Mouse (Mus musculus) CD4-positive, CD25-positive, alpha-beta regulatory T cell, adult 4 months (primary cell): ENCODE measurements around the gene Ptprd. TPM values are rescaled to one million over a fixed set of nuclear protein-coding genes. Genes with fewer than 3 reads are reported as not detected.

Experiments used
- ATAC-seq: one replicate; pipeline ENCODE4 v1.8.0; 2017
- polyA plus RNA-seq, 2 experiments: library from polyadenylated mRNA; unstranded; fragments of 100-300 nt; shearing (Covaris generic); gene quantifications; one replicate each; pipeline ENCODE4 v1.2.1; 2017

The Ptprd gene
- polyA plus RNA-seq, 2 experiments from 2014 or later = 0.39 TPM; not detected in 1

GRCm38 (mm10) chr4:77238144-77238543, 973.6 kb downstream of the Ptprd start:
- no peak for ATAC-seq

GRCm38 (mm10) chr4:77233243-77233642, 978.5 kb downstream of the Ptprd start:
- no peak for ATAC-seq

DNA sequence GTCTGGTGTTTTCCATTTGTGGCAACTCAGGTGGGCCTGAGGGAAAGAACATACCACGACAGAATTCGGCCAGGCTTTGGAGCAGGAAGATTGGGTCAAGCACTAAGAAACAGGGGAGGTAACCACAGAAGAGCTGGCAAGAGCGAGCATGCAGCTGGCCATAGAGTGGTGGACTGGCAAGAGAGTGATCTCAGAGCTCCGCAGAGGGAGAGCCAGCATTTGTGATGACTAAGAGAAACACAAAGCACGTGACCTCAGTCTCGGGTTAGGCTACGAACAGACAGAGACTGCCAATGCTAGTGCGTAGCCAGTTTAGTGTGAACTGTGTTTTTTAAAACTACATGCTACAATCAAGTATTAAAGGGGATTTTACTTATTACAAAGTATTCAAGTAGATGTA, 1042.9 kb downstream of the Ptprd start:
- no peak for ATAC-seq

DNA sequence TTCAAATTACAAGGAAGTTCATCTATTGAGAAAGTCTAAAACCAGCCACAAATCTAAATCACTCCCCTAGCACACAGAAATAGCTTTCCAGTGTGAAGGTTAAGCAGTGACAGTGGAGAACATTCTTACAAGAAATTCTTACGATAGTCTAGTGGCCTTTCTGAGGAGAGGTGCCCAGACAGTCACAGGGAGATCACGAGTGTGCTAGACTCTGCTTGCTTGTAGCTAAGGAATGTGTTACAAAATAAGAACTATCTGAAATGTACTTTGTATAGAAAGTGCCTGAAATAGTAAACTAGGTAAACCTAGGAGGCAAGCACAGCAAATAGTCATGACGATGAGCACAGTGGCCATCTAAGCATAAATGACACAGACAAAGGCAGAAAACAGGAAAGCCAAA, 1054.2 kb downstream of the Ptprd start:
- ATAC-seq = no peak

GRCm38 (mm10) chr4:77155561-77155960, 1056.2 kb downstream of the Ptprd start:
- no peak for ATAC-seq

- ATAC-seq = no peak
These were observed 1056.7 kb downstream of the Ptprd start for GRCm38 (mm10) chr4:77155037-77155436.

DNA sequence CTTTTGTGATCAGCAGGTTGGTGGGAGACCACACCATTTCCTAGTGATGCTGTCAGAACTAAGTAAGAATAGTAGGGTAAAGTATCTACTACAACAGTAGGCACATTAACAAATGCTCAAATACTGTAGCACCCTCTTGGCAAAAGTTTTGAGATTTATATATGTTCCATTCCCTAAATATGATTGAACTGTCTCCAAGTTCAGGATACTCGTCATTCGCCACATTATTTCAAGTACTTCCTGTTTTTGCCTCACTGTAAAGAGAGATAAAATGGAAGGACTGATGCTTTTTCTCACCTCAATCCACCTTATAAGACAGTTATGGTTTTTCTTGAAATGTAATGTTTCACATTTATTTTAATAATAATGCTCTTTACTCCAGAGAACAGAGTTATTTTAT, 1086.9 kb downstream of the Ptprd start:
- no peak for ATAC-seq

GRCm38 (mm10) chr4:77110894-77111293, 1100.9 kb downstream of the Ptprd start:
- no peak for ATAC-seq

GRCm38 (mm10) chr4:77107291-77107690, 1104.5 kb downstream of the Ptprd start:
- no peak for ATAC-seq

GRCm38 (mm10) chr4:77083165-77083564, 1128.6 kb downstream of the Ptprd start:
- no peak for ATAC-seq

GRCm38 (mm10) chr4:77077607-77078006, 1134.2 kb downstream of the Ptprd start:
- ATAC-seq = no peak

GRCm38 (mm10) chr4:77050536-77051207, 1161.1 kb downstream of the Ptprd start:
- ATAC-seq = no peak

GRCm38 (mm10) chr4:77004483-77004882, 1207.3 kb downstream of the Ptprd start:
- ATAC-seq = no peak

GRCm38 (mm10) chr4:76996172-76996571, 1215.6 kb downstream of the Ptprd start:
- ATAC-seq = no peak

GRCm38 (mm10) chr4:76989961-76990360, 1221.8 kb downstream of the Ptprd start:
- ATAC-seq = no peak

DNA sequence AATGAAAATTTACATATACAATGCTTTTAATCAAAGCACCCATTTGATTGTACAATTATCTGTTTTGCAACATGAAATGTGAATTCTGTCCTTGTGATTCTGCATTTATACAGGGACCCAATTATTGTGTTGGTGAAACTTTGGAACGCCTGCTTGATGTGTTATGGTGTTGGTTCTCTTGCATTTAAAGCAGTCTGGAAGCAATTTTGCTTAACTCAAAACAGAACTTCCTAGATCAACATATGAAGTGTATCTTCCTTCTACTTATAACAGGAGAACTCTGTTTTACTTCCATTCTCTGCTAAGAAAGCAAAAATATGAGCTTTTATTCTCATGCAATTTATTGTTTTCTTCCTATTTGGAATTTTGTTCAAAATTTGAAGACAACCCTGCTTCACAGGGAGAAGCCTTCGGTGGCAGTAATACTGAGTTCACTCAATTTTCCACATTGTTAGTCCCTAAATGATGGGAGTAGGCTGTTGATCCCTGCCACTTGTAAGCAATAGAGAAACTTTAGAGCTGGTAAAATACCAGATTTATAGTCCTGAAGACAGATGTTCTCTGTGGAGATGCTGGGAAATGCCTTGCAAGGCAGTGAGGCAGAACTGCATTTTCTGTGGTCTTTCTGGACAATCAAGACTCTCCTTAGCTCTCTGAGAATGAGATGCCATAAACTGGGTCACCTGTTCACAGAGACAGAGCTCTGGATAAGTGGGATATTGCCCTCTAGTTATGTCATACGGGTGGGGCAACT, 1234.5 kb downstream of the Ptprd start:
- ATAC-seq = no peak

DNA sequence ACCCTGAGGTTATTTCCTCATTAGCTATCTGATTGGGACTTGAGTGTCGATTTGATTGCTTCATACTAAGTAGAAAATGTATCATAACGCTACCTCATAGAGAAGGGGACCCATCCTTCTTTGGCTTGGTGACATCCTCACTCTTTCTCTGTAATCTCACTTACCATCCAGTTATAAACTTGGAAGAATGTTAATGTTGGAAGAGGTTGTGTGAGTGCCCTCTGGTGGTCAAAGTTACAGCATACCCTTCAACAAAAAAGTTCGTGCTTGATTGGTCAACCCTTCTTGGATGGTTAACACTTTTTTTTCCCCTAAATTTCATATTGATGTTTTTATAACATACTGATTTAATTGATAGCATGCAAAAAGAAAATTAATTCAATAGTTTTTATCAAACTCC, 1263.5 kb downstream of the Ptprd start:
- ATAC-seq = no peak

- no peak for ATAC-seq
These were observed 1270.1 kb downstream of the Ptprd start for GRCm38 (mm10) chr4:76941382-76942360.

DNA sequence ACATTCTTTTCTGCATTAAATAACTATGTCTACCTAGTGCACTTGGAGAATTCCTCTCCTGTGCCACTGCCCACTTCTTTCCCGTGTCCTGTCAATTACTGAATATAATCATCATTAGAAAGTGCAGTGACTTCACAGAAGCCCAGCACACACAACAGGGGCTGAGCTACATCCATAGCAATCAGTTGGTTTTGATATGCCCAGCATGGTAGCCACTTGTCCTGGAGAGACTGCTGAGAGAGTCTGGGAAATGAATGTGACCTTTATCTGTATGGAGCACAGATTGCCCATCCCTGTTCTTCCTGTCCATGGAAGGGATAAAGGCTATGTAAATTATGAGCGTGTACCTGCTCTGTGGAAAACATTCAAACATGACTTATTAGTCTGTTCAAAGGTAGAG, 1280.2 kb downstream of the Ptprd start:
- ATAC-seq = no peak

- ATAC-seq = no peak
These were observed 1298.1 kb downstream of the Ptprd start for GRCm38 (mm10) chr4:76913532-76914150.

DNA sequence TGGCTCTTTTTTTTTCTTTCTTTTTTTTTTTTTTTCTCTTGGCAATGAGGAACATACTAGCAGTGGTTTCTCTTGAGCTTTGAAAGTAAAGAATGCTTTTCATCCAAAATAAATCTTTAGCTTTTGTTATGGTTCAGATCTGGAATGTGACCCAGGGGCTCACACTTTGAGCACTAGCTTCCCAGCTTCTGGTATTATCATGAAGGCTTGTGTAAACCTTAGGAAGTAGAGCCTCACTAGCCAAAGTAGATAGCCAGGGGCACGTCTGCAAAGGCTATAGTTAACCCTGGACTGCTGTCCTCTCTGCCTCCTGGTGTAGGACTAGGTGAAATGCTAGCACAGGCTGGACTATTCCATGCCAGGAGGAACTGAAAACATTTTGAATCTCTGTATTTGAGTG, 1310.1 kb downstream of the Ptprd start:
- ATAC-seq = no peak

DNA sequence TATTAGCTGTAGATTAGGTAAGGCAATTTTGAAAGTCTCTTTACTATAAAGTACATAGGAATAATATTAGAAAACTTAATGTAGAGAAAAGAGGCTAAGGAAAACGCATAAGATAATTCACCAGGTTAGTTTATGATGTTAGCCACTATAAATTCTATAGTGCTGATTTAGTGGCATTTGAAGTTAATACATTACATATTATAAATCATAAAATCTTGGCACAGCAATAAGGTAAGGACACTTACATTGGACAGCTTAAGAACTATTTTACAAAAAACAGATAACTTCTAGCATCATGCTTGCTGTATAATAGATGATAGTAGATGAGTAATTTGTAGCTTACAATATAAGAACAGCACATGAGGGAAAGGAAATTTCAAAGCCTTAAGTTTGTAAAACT, 1322.1 kb downstream of the Ptprd start:
- no peak for ATAC-seq

GRCm38 (mm10) chr4:76881610-76882009, 1330.2 kb downstream of the Ptprd start:
- ATAC-seq = no peak
